ENCODE assay signal across 10 mouse cellular contexts in the genomic region with DNA sequence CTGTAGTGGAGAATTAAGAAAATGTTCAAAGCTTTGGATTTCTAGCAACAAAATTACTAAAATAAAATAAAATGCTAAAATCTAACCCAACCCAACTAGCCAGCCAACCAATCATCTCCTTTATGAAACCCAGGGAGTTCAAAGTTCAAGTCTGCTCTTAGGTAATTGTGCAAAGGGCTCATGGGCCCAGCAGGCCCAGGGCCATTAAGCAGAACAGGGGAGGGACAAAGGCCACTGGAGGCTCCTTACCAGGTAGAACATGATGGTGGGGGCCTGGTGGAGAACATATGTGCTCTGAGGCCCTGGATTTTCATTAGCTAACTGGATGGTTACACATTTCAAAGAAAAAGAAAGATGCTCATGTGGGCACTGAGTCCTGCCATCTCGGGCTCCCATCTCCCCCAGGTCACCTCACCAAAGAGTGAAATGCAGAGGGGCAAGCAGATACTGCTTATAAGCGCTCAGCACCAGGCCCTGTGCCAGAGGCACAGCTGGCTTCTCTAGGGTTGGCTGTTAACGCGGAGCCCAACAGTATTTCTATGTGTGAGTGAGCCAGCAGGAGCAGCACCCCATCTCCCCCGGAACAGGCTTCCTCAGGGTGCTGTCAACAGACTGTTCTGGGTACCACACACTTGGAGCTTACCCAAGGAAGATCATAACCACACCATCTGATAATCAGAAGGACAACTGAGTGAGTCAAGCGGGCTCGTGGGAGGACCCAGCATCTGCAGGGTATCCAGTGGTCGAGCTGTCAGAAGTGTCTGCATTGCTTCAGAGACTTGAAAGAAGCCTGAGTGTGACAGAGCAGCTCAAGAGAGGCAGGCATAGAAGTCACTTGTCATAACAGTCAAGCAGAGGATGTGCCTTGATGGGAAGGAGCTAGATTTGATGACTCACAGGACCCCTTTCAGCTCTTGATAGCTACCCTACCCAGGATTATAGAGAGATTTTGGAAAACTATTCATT.
DNase-seq lines count a peak whose midpoint lies in the region; ATAC-seq lines count a peak whose summit lies in the region.
"Had no signal": no experiment of that assay in that cellular context is flagged by ENCODE, and none has a peak within 500 bp of the region (broad histone marks: within the 10 kb centered on the region; RNA-seq: fewer than 3 reads in every experiment).

No protein-coding gene starts in this region.

- no peak for ATAC-seq in CD4-positive, CD25-positive, alpha-beta regulatory T cell, adult 4 months

- H3K27me3 ChIP-seq in limb, embryonic 10.5 days (ENCODE audit: low read depth, poor library complexity, severe bottlenecking): no peaks in the 10 kb centered on the region
- H3K27me3 ChIP-seq: heart, embryonic 15.5 days; liver, embryonic 15.5 days had no signal

- WGBS in limb, embryonic 10.5 days: 92% methylated on average over 8 of the region's 8 CpGs

- no peak overlapping the region for H3K4me3 ChIP-seq in limb, embryonic 10.5 days
- H3K4me3 ChIP-seq: heart, embryonic 15.5 days; liver, embryonic 15.5 days had no signal

- no peaks in the 10 kb centered on the region for H3K9me3 ChIP-seq in limb, embryonic 10.5 days (replicated peaks)
- H3K9me3 ChIP-seq: heart, embryonic 15.5 days; liver, embryonic 15.5 days had no signal

- intact Hi-C loops in gastrocnemius, postnatal 36 days (cut with DNase I): no loop called here
- intact Hi-C loops in heart, postnatal 36 days (cut with DNase I): no loop called here

- H3K4me1 ChIP-seq in limb, embryonic 10.5 days: peaks cover 34% of the 10 kb centered on the region
- H3K4me1 ChIP-seq: liver, embryonic 15.5 days had no signal

- peak overlapping the region; percentile 17; the same call in 1 of the 2 replicates for H3K27ac ChIP-seq in limb, embryonic 10.5 days
- H3K27ac ChIP-seq: heart, embryonic 15.5 days; liver, embryonic 15.5 days had no signal

- H3K36me3 ChIP-seq in limb, embryonic 10.5 days: peaks cover 56% of the 10 kb centered on the region

- DNase-seq in gastrocnemius, postnatal 10 days: peak; percentile 51
- no peak for DNase-seq in gastrocnemius, postnatal 36 days
- DNase-seq in 3T3-L1 (ENCODE audit: low read depth, low spot score): peak; percentile 32
- DNase-seq in heart, postnatal 36 days: peak; percentile 17 to 29
- DNase-seq in limb, embryonic 10.5 days (ENCODE audit: low spot score): no peak
- no peak for DNase-seq in yolk sac, embryonic 10.5 days (ENCODE audit: low spot score)
- no peak for DNase-seq in urinary bladder, postnatal 36 days (ENCODE audit: low spot score in 2 of 2)

Comparison
In these comparisons a context has a peak if more than half of its experiments do, and no peak if none do; other contexts are left out.
1. DNase-seq: peak in gastrocnemius, postnatal 10 days (single experiment), 3T3-L1 (single experiment) and heart, postnatal 36 days (2 of 2); none in gastrocnemius, postnatal 36 days (0 of 2), limb, embryonic 10.5 days (single experiment), yolk sac, embryonic 10.5 days (single experiment) and urinary bladder, postnatal 36 days (0 of 2).